Mouse (Mus musculus): ENCODE data around the gene Klf4.

GRCm38 (mm10) chr4:55562062-55562461, 29.8 kb upstream of the Klf4 start:
- TF ChIP-seq CTCF (IDR thresholded peaks at IDR 0.05; ENCODE audit: low read depth) (no peak), EP300 (IDR thresholded peaks at IDR 0.05; ENCODE audit: low read depth) (no peak)

Data from liver, embryonic 14.5 days (tissue).